Mouse (Mus musculus): ENCODE data around the gene Trim65. TPM values are rescaled to one million over a fixed set of nuclear protein-coding genes. Genes with fewer than 3 reads are reported as not detected.
A peak's percentile ranks its signal among the peaks of the same experiment; 100 is the strongest.
"Not testable (repeated sequence)": the region's sequence is repeated elsewhere in the genome, so short reads cannot be mapped to it uniquely, and the experiment has no call there.

The Trim65 gene
- polyA plus RNA-seq, 1 experiment from 2014 or later = 14.3 TPM

- Histone ChIP-seq H3K4me3 (ENCODE audit: inconsistent target) (peak overlapping the region; percentile 34), H3K36me3 (ENCODE audit: inconsistent target) (peaks cover 37% of the 10 kb centered on the region), H3K27ac (peak overlapping the region; percentile 79), H3K79me2 (ENCODE audit: inconsistent target) (peaks cover 18% of the 10 kb centered on the region)
- 0% methylated on average over 7 of the region's 8 CpGs for WGBS (ENCODE audit: missing documents)
These were observed 888 bp downstream of the Trim65 start for GRCm38 (mm10) chr11:116129993-116130487.

DNA sequence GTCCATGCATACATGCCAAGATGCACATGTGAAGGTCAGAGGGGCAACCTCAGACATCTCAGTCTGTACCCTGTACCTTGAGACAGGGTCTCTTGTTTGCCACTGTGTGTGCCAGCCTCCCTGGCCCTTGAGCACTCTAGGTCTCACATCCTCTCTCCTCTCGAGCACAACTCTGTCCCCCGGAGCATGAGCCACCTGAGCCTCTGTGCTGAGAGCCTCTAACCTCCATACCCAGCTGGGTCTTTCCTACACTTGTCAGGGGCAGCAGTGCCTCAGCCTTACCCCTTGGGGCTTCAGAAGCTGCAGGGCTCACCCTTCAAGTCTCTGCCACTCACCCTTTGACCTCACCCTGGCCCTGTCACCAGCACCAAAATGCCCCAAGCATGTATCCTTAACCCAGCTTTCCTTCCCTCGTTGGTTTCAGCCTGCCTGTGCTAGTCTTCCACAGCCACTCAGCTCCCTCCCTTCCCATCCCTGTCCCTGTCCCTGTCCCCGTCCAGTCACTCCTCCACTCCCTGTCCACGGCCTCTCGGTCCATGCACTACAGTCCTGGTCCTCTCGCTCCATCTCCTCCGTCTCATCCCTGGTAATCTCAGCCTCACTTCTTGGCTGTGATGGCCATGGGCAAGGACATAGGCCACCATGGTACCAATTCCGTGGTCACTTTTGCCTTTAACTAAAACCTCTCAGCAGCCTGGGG, 1.7 kb downstream of the Trim65 start:
- H3K4me3 ChIP-seq (ENCODE audit: inconsistent target) = peak overlapping the region; percentile 34
- WGBS (ENCODE audit: missing documents) = 77% methylated on average over 9 of the region's 9 CpGs
- H3K79me2 ChIP-seq (ENCODE audit: inconsistent target) = peaks cover 18% of the 10 kb centered on the region
- H3K36me3 ChIP-seq (ENCODE audit: inconsistent target) = peaks cover 45% of the 10 kb centered on the region
- peak overlapping the region; percentile 79 for H3K27ac ChIP-seq

DNA sequence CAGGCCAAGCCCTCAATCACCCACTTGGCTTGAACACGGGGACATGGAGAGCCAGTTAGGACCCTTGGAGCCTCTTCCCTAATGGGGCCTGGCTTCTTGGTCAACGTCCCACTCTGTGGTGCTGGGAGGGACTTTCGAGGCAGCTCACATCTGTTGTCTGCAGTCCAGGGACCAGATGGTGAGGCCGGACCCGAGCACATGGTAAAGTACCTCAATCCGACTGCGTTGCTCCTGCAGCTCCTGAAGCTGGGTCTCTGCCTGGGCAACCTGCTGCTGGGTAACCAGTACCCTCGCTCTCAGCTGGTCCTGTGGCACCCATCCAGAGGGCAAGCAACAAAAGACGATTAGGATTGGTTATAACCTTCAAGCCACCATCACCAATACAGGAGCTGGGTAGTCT, 2.9 kb downstream of the Trim65 start:
- Histone ChIP-seq H3K27ac (no peak overlapping the region), H3K36me3 (ENCODE audit: inconsistent target) (peaks cover 57% of the 10 kb centered on the region), H3K79me2 (ENCODE audit: inconsistent target) (peaks cover 18% of the 10 kb centered on the region), H3K4me3 (ENCODE audit: inconsistent target) (no peak overlapping the region)
- WGBS (ENCODE audit: missing documents) = 90% methylated on average over 9 of the region's 9 CpGs

DNA sequence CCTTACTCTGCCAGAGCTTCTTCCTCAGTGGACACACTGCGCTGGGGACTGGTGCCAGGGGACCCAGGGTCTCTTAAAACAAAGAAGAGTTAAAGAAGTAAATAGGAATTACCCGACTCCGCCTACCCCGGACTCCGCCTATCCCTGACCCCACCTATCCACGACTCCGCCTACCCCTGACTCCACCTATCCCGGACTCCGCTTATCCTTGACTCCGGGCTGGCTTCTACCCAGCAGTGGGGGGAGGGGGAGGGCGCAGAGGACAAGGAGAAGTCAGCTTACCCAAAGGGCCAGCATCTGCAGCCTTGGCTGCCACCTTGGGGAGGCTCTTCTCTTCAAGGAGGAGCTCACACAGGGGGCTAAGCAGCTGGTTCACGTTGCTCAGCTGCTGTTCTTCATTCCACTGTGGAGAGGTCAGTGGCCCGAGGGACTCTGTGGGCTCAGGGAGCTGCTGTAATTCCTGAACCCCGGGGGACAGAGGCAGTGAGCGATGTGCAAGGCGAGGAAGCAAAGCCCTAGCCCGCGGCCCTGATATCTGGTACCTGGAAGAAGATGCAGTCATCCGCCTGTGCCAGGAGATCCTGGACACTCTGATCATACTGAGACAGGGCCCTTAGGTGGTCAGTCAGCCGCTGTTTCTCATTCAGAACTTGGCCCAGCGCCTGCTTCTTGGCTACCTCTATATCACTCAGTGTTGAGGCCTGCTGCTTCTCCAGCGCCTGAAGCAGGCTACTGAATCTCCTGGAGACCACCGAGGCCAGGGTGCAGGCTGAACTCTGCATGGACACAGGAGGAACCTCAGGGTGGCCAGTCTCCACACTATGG, 3.6 kb downstream of the Trim65 start, which contains the start of gene Trim47:
Trim47 (minus strand) TSS at position 55 of the 825 bp plus-strand sequence.
- Histone ChIP-seq H3K79me2 (ENCODE audit: inconsistent target) (peaks cover 18% of the 10 kb centered on the region), H3K36me3 (ENCODE audit: inconsistent target) (peaks cover 63% of the 10 kb centered on the region), H3K4me3 (ENCODE audit: inconsistent target) (no peak within 1 kb of the TSS), H3K27ac (no peak within 1 kb of the TSS)
- 79% methylated on average over 23 of the region's 23 CpGs for WGBS (ENCODE audit: missing documents)

DNA sequence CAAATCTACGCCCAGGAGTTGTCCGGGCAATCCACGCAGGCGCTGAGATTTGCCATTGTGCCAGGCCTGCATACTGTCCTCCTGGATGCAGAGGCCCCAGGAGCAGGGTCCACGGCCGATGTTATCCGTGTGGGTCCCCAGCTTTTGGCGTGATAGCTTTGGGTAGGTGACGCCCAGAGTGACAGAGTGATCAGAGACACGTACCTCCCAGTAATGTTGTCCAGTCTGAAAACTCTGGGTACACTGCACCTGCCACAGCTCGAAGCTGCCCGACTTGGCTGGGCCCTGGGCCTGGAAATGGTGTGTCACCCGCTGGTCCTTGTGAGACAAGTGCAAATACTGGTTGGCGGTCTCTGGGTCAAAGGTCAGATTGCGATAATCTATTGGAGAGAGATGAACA, 4.7 kb downstream of the Trim65 start:
- H3K4me3 ChIP-seq (ENCODE audit: inconsistent target) = no peak overlapping the region
- 98% methylated on average over 15 of the region's 15 CpGs for WGBS (ENCODE audit: missing documents)
- no peak overlapping the region for H3K27ac ChIP-seq
- peaks cover 18% of the 10 kb centered on the region for H3K79me2 ChIP-seq (ENCODE audit: inconsistent target)
- H3K36me3 ChIP-seq (ENCODE audit: inconsistent target) = peaks cover 68% of the 10 kb centered on the region

DNA sequence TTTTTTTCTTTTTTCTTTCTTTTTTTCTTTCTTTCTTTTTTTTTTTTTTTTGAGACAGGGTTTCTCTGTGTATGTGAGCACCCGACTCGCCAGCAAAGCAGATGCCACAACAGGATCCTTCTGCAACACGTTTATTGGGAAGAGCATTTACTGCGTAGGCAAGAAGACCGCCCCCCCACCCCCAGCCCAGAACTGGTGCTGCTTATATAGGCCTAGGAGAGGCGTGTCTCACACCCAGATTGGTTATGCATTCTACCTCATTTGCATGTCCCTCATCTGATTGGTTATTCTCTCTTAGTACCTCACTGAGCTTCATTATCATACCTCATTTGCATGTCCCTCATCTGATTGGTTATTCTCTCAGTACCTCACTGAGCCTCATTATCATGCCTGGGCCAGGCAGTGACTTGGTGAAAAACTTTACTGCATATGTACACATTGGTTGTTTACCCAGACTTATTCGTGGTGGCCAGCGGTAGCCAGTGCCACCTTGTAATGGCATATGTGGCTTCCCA, 9.1 kb downstream of the Trim65 start:
- 95% methylated on average over 8 of the region's 8 CpGs for WGBS (ENCODE audit: missing documents)
- not testable (repeated sequence) for H3K79me2 ChIP-seq (ENCODE audit: inconsistent target); H3K4me3 ChIP-seq (ENCODE audit: inconsistent target); H3K27ac ChIP-seq
- H3K36me3 ChIP-seq (ENCODE audit: inconsistent target) = peaks cover 60% of the 10 kb centered on the region

DNA sequence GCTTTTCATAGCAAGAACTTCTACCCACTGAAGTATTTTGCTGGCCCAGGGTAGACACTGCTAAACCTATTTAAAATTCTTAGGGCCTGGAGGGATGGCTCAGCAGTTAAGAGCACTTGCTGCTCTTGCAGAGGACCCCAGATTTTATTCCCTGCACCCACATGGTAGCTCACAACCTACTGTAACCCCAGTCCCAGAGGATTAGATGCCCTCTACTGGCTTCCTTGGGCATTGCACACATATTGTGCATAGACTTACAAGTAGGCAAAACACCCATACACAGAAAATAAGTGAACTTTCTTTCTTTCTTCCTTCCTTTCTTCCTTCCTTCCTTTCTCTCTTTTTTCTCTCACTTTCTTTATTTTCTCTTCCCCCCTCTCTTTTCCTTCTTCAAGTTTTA, 13.1 kb downstream of the Trim65 start:
- Histone ChIP-seq H3K4me3 (ENCODE audit: inconsistent target) (no peak overlapping the region), H3K27ac (no peak overlapping the region), H3K79me2 (ENCODE audit: inconsistent target) (no peaks in the 10 kb centered on the region), H3K36me3 (ENCODE audit: inconsistent target) (peaks cover 20% of the 10 kb centered on the region)

- Histone ChIP-seq H3K79me2 (ENCODE audit: inconsistent target) (no peaks in the 10 kb centered on the region), H3K36me3 (ENCODE audit: inconsistent target) (peaks cover 14% of the 10 kb centered on the region; the same call in 1 of the 2 replicates), H3K27ac (no peak overlapping the region), H3K4me3 (ENCODE audit: inconsistent target) (no peak overlapping the region)
- 92% methylated on average over 12 of the region's 12 CpGs for WGBS (ENCODE audit: missing documents)
These were observed 13.7 kb downstream of the Trim65 start for GRCm38 (mm10) chr11:116117241-116117640.

DNA sequence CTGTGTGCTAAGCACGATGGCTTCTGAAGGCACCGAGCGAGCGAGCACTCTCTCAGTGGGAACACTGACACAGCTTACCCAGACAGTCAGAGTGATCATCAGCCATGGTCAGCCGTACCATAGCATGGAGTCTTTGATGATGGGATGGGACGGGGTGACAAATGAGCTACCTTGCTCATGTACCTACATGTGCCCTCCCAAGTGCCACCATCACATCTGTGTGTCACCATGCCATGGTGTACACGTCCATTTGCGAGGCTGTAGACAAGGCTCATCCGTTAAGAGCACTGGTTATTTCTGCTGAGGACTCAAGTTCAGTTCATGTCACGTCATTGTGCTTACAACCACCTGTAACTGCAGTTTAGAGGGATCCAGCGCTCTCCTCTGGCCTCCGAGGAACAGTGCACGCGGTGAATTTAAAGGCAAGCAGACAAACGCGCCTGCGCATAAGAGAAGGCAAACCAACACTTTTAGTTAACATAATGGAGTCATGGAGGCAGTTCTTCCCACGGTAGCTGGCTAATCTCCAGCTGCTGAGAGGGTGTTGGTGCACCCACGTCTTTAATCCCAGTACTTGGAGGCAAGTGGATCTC, 19.2 kb downstream of the Trim65 start:
- Histone ChIP-seq H3K27ac (peak overlapping the region; percentile 97; the same call in 1 of the 2 replicates), H3K79me2 (ENCODE audit: inconsistent target) (peaks cover 26% of the 10 kb centered on the region), H3K36me3 (ENCODE audit: inconsistent target) (peaks cover 5% of the 10 kb centered on the region; the same call in 1 of the 2 replicates), H3K4me3 (ENCODE audit: inconsistent target) (no peak overlapping the region)
- WGBS (ENCODE audit: missing documents) = 97% methylated on average over 19 of the region's 19 CpGs

- peaks cover 11% of the 10 kb centered on the region; the same call in 1 of the 2 replicates for H3K36me3 ChIP-seq (ENCODE audit: inconsistent target)
- H3K4me3 ChIP-seq (ENCODE audit: inconsistent target) = peak overlapping the region; percentile 48; the same call in 1 of the 2 replicates
- H3K79me2 ChIP-seq (ENCODE audit: inconsistent target) = peaks cover 26% of the 10 kb centered on the region
- 91% methylated on average over 4 of the region's 4 CpGs for WGBS (ENCODE audit: missing documents)
- peak overlapping the region; percentile 97 for H3K27ac ChIP-seq
These were observed 19.9 kb downstream of the Trim65 start for GRCm38 (mm10) chr11:116111067-116111466.

- Histone ChIP-seq H3K79me2 (ENCODE audit: inconsistent target) (peaks cover 26% of the 10 kb centered on the region), H3K27ac (peak overlapping the region; percentile 97), H3K4me3 (ENCODE audit: inconsistent target) (peak overlapping the region; percentile 48), H3K36me3 (ENCODE audit: inconsistent target) (peaks cover 16% of the 10 kb centered on the region; the same call in 1 of the 2 replicates)
- 3% methylated on average over 10 of the region's 10 CpGs for WGBS (ENCODE audit: missing documents)
These were observed 20.4 kb downstream of the Trim65 start for GRCm38 (mm10) chr11:116110540-116110939.

DNA sequence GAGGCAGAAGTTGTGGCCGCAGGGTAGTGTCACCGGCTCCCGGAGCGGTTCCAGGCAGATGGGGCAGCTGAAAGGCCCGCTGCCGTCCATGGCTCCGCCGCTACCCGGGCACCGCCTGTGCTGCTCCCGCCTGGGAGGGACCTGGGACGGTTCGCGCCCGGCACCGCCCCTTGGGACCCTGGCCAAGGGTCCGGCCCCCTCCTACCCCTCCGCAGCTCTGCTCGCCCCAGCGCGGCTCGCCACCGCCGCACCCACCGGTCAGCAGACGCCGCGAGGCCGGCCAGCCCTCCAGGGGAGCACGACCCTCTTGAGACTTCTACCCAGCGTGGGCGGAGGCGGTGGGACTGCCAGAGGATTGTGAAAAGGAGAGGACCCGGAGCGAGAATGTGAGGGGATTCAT, 20.8 kb downstream of the Trim65 start:
- Histone ChIP-seq H3K4me3 (ENCODE audit: inconsistent target) (peak overlapping the region; percentile 48), H3K36me3 (ENCODE audit: inconsistent target) (peaks cover 18% of the 10 kb centered on the region; the same call in 1 of the 2 replicates), H3K27ac (peak overlapping the region; percentile 97), H3K79me2 (ENCODE audit: inconsistent target) (peaks cover 26% of the 10 kb centered on the region)
- 2% methylated on average over 34 of the region's 35 CpGs for WGBS (ENCODE audit: missing documents)

- peak overlapping the region; percentile 56 for H3K4me3 ChIP-seq (ENCODE audit: inconsistent target)
- peak overlapping the region; percentile 25; the same call in 1 of the 2 replicates for H3K27ac ChIP-seq
- H3K79me2 ChIP-seq (ENCODE audit: inconsistent target) = peaks cover 26% of the 10 kb centered on the region
- 1% methylated on average over 70 of the region's 70 CpGs for WGBS (ENCODE audit: missing documents)
- peaks cover 18% of the 10 kb centered on the region; the same call in 1 of the 2 replicates for H3K36me3 ChIP-seq (ENCODE audit: inconsistent target)
These were observed 21.4 kb downstream of the Trim65 start for GRCm38 (mm10) chr11:116109441-116110081.

Data from macrophage (primary cell).